ENCODE assay signal across 8 mouse cellular contexts in the genomic region with DNA sequence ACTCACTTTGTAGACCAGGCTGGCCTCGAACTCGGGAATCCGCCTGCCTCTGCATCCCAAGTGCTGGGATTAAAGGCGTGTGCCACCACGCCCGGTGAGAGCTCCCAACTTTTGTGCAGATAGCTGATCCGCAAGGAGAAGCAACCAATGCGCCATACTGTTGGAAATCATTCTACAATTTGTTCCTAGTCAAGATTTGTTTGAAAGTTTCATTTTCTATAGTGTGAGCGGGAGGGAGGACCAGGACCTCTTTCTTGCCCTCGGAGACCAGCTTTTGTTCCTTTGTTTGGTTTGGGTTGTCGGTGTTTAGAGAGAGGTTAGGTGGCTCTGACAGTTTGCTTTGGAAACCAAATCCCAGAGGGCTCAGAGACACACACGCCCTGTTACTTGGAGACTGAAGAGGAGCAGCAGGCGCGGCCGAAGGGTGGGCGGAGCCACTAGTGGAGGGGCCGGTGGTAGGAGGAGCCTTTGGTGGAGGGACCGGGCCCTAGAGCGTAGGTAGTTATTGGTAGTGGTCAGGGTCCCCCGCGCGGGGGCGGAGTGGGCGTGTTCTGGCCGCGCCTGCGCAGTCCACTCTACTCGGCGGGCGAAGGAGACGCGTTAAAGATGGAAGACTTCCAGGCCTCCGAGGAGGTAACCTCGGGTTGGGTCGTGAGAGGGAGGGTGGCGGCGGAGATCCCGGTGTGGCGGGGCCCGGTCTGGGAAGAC. TPM values are rescaled to one million over a fixed set of nuclear protein-coding genes. Genes with fewer than 3 reads are reported as not detected.
A peak's percentile ranks its signal among the peaks of the same experiment; 100 is the strongest.
DNase-seq lines count a peak whose midpoint lies in the region; ATAC-seq and TF ChIP-seq lines count a peak whose summit lies in the region.
"Not testable (repeated sequence)": the region's sequence is repeated elsewhere in the genome, so short reads cannot be mapped to it uniquely, and the experiment has no call there.

Gene Dynlt1c, plus strand, starts transcription at position 468 of the 708 bp plus-strand sequence.

- TF ChIP-seq POLR2A in bone marrow macrophage, adult 2 months (IDR thresholded peaks at IDR 0.05; ENCODE audit: borderline replicate concordance, low read depth, low read length), result not testable (repeated sequence)
- TF ChIP-seq POLR2A in embryonic fibroblast, embryonic 13.5 days (IDR thresholded peaks at IDR 0.05; ENCODE audit: low read depth, low read length), result peak; percentile 60
- TF ChIP-seq POLR2A in myocyte (IDR thresholded peaks at IDR 0.05; ENCODE audit: insufficient read length, low read depth), result peak; percentile 53

- H3K4me2 ChIP-seq in heart, embryonic 11.5 days, result peak within 1 kb of the TSS; percentile 52
- H3K4me2 ChIP-seq in kidney, embryonic 15.5 days, result peak within 1 kb of the TSS; percentile 49
- peak within 1 kb of the TSS; percentile 46; the same call in 1 of the 2 replicates for H3K4me2 ChIP-seq in liver, embryonic 11.5 days
- H3K4me2 ChIP-seq in myocyte (ENCODE audit: low read depth), result peak within 1 kb of the TSS; percentile 90
- H3K4me2 ChIP-seq in stomach, embryonic 14.5 days (replicated peaks; ENCODE audit: low read depth, low read length), result not testable (repeated sequence)

- H3K9me3 ChIP-seq in heart, embryonic 11.5 days (replicated peaks; ENCODE audit: control insufficient read depth, low read length); kidney, embryonic 15.5 days (replicated peaks); liver, embryonic 11.5 days (ENCODE audit: control insufficient read depth, low read length); stomach, embryonic 14.5 days (ENCODE audit: control insufficient read depth, low read depth, low read length): not testable (repeated sequence)

- not testable (repeated sequence) for H3K9ac ChIP-seq in heart, embryonic 11.5 days (ENCODE audit: low read depth, low read length); kidney, embryonic 15.5 days; liver, embryonic 11.5 days (ENCODE audit: low read depth, low read length); stomach, embryonic 14.5 days (replicated peaks; ENCODE audit: low read depth, low read length)

- not testable (repeated sequence) for H3K79me2 ChIP-seq in myocyte (ENCODE audit: control insufficient read depth, insufficient read depth)

- 8% methylated on average over 22 of the region's 40 CpGs for WGBS in heart, embryonic 11.5 days (ENCODE audit: insufficient replicate concordance)
- WGBS in kidney, embryonic 15.5 days, result 13% methylated on average over 32 of the region's 40 CpGs
- 8% methylated on average over 23 of the region's 40 CpGs for WGBS in liver, embryonic 11.5 days
- WGBS in stomach, embryonic 14.5 days, result 4% methylated on average over 23 of the region's 40 CpGs

- ATAC-seq in heart, embryonic 11.5 days (replicated peaks; ENCODE audit: insufficient number of reproducible peaks, low FRiP score, low TSS enrichment), result peak; percentile 95
- peak; percentile 98 for ATAC-seq in kidney, embryonic 15.5 days (replicated peaks; ENCODE audit: low FRiP score)
- ATAC-seq in liver, embryonic 11.5 days (replicated peaks; ENCODE audit: low FRiP score), result peak; percentile 98
- peak; percentile 97 for ATAC-seq in stomach, embryonic 14.5 days (ENCODE audit: insufficient number of reproducible peaks, insufficient read depth, low FRiP score, low read depth)

- not testable (repeated sequence) for H3ac ChIP-seq in myocyte (ENCODE audit: control insufficient read depth, insufficient read length)

- peak within 1 kb of the TSS; percentile 83 for H3K27ac ChIP-seq in bone marrow macrophage, adult 2 months (ENCODE audit: insufficient read depth, low read depth, low read length)
- peak within 1 kb of the TSS; percentile 52 for H3K27ac ChIP-seq in embryonic fibroblast, embryonic 13.5 days (ENCODE audit: insufficient read depth, low read length)
- not testable (repeated sequence) for H3K27ac ChIP-seq in heart, embryonic 11.5 days (ENCODE audit: low read depth, low read length); kidney, embryonic 15.5 days; liver, embryonic 11.5 days (ENCODE audit: low read depth, low read length)
- H3K27ac ChIP-seq in stomach, embryonic 14.5 days (ENCODE audit: low read length), result peak within 1 kb of the TSS; percentile 33; the same call in 1 of the 2 replicates

- DNase-seq in B cell, adult 2 months, result peak; percentile 74 to 79
- peak; percentile 80 for DNase-seq in liver, embryonic 11.5 days (ENCODE audit: low spot score)

- TF ChIP-seq CTCF in bone marrow macrophage, adult 2 months (IDR thresholded peaks at IDR 0.05; ENCODE audit: low read depth, low read length); embryonic fibroblast, embryonic 13.5 days (IDR thresholded peaks at IDR 0.05; ENCODE audit: borderline replicate concordance, insufficient read depth, low read length): not testable (repeated sequence)

- H3K4me3 ChIP-seq in bone marrow macrophage, adult 2 months (ENCODE audit: insufficient read depth, low read length), result peak within 1 kb of the TSS; percentile 61
- peak within 1 kb of the TSS; percentile 24; the same call in 1 of the 2 replicates for H3K4me3 ChIP-seq in embryonic fibroblast, embryonic 13.5 days (ENCODE audit: insufficient read depth, low read length)
- H3K4me3 ChIP-seq in heart, embryonic 11.5 days (ENCODE audit: low read depth, low read length), result peak within 1 kb of the TSS; percentile 29
- H3K4me3 ChIP-seq in kidney, embryonic 15.5 days (replicated peaks), result peak within 1 kb of the TSS; percentile 39
- peak within 1 kb of the TSS; percentile 33; the same call in 1 of the 2 replicates for H3K4me3 ChIP-seq in liver, embryonic 11.5 days (ENCODE audit: low read depth, low read length)
- peak within 1 kb of the TSS; percentile 19 for H3K4me3 ChIP-seq in myocyte
- not testable (repeated sequence) for H3K4me3 ChIP-seq in stomach, embryonic 14.5 days (ENCODE audit: low read depth, low read length)

- not testable (repeated sequence) for H3K4me1 ChIP-seq in bone marrow macrophage, adult 2 months (ENCODE audit: control insufficient read depth, insufficient read depth, low read length); embryonic fibroblast, embryonic 13.5 days (ENCODE audit: control insufficient read depth, insufficient read depth, low read length); heart, embryonic 11.5 days (ENCODE audit: control insufficient read depth, insufficient read depth, low read length); kidney, embryonic 15.5 days; liver, embryonic 11.5 days (replicated peaks; ENCODE audit: control insufficient read depth, insufficient read depth, low read length); stomach, embryonic 14.5 days (ENCODE audit: control insufficient read depth, insufficient read depth, low read length)

- not testable (repeated sequence) for H3K36me3 ChIP-seq in heart, embryonic 11.5 days (ENCODE audit: control insufficient read depth, insufficient read depth, low read length); kidney, embryonic 15.5 days; liver, embryonic 11.5 days (ENCODE audit: control insufficient read depth, insufficient read depth, low read length); myocyte (ENCODE audit: control insufficient read depth, insufficient read depth); stomach, embryonic 14.5 days (ENCODE audit: control insufficient read depth, insufficient read depth, low read length)

- not testable (repeated sequence) for H3K27me3 ChIP-seq in heart, embryonic 11.5 days (ENCODE audit: control insufficient read depth, insufficient read depth, low read length); kidney, embryonic 15.5 days; liver, embryonic 11.5 days (replicated peaks; ENCODE audit: control insufficient read depth, insufficient read depth, low read length); myocyte (ENCODE audit: control insufficient read depth, insufficient read depth, insufficient read length); stomach, embryonic 14.5 days (ENCODE audit: control insufficient read depth, insufficient read depth, low read length)

TF ChIP-seq in myocyte, 11 proteins besides CTCF, POLR2A, EP300 and RAD21:
- TF ChIP-seq POLR2AphosphoS2 (IDR thresholded peaks at IDR 0.05; ENCODE audit: insufficient read length, low read depth), result peak; percentile 38
TF ChIP-seq in myocyte: peak in this region for 1; not testable (repeated sequence) for 10.

RNA-seq across cellular contexts. Expression of gene Dynlt1c, which starts in this region (rescaled TPM):
- 31.5 and 39.4 TPM in 2 replicates for polyA plus RNA-seq in bone marrow macrophage, adult 2 months (2012; ENCODE audit: insufficient read depth, insufficient read length, missing spikeins)
- polyA plus RNA-seq in embryonic fibroblast, embryonic 13.5 days (2011; ENCODE audit: insufficient read length, low read depth, missing spikeins), result 11.2 and 14.7 TPM in 2 replicates
- polyA plus RNA-seq in heart, embryonic 11.5 days (2014; fragmentation: Nextera tagmentation; extraction: Ambion mirVana), result 18.1 and 25.8 TPM in 2 replicates
- polyA plus RNA-seq in kidney, embryonic 15.5 days (2015; fragmentation: Nextera tagmentation; extraction: Ambion mirVana), result 41.7 and 46.3 TPM in 2 replicates
- 16.7 and 20.2 TPM in 2 replicates for polyA plus RNA-seq in liver, embryonic 11.5 days (2014; fragmentation: Nextera tagmentation; extraction: Ambion mirVana)
- 11.4 TPM for polyA plus RNA-seq in myocyte (2012; fragmentation: generic; extraction: Trizol)
- 47.0 and 47.5 TPM in 2 replicates for polyA plus RNA-seq in stomach, embryonic 14.5 days (2014; fragmentation: Nextera tagmentation; extraction: Ambion mirVana)
